Mouse (Mus musculus): Measurements from ENCODE around the gene Sfrp4.

- TF ChIP-seq CTCF (IDR thresholded peaks at IDR 0.05; ENCODE audit: low read depth), result no peak
- TF ChIP-seq EP300 (IDR thresholded peaks at IDR 0.05; ENCODE audit: low read depth), result no peak
These were observed 10.6 kb upstream of the Sfrp4 start for GRCm38 (mm10) chr13:19612348-19612747.

All from liver, postnatal 0 days (tissue).